Mouse (Mus musculus): Measurements from ENCODE around the gene Fmo4. TPM values are rescaled to one million over a fixed set of nuclear protein-coding genes. Genes with fewer than 3 reads are reported as not detected.
A peak's percentile ranks its signal among the peaks of the same experiment; 100 is the strongest.
"Not testable (repeated sequence)": the region's sequence is repeated elsewhere in the genome, so short reads cannot be mapped to it uniquely, and the experiment has no call there.

Fmo4 gene
- polyA plus RNA-seq, 1 experiment from 2014 or later, result 2.5 TPM

- Histone ChIP-seq H3K27ac (ENCODE audit: low read length) (no peak overlapping the region), H3K27me3 (replicated peaks; ENCODE audit: insufficient read depth, low read length) (no peaks in the 10 kb centered on the region), H3K4me3 (ENCODE audit: low read depth, low read length) (no peak overlapping the region), H3K9ac (replicated peaks; ENCODE audit: low read depth) (no peak overlapping the region), H3K4me1 (ENCODE audit: insufficient read depth, low read depth, low read length) (no peaks in the 10 kb centered on the region), H3K4me2 (replicated peaks; ENCODE audit: low read depth, low read length) (no peak overlapping the region), H3K36me3 (ENCODE audit: insufficient read depth, low read length) (no peaks in the 10 kb centered on the region), H3K9me3 (ENCODE audit: low read length) (no peaks in the 10 kb centered on the region)
- no peak for DNase-seq (ENCODE audit: low spot score)
- TF ChIP-seq EP300 (IDR thresholded peaks at IDR 0.05), result no peak
- no peak for TF ChIP-seq CTCF (IDR thresholded peaks at IDR 0.05)
- no peak for ATAC-seq
- 80% methylated on average over 5 of the region's 5 CpGs for WGBS
Observed at GRCm38 (mm10) chr1:162807441-162807840, 6.3 kb downstream of the Fmo4 start.

GRCm38 (mm10) chr1:162805011-162805410 lies 8.8 kb downstream of the Fmo4 start:
- H3K4me2 ChIP-seq (replicated peaks; ENCODE audit: low read depth, low read length), result no peak overlapping the region
- H3K36me3 ChIP-seq (ENCODE audit: insufficient read depth, low read length), result no peaks in the 10 kb centered on the region
- H3K4me1 ChIP-seq (ENCODE audit: insufficient read depth, low read depth, low read length), result no peaks in the 10 kb centered on the region
- no peaks in the 10 kb centered on the region for H3K27me3 ChIP-seq (replicated peaks; ENCODE audit: insufficient read depth, low read length)
- TF ChIP-seq EP300 (IDR thresholded peaks at IDR 0.05), result no peak
- peak; percentile 59 for TF ChIP-seq CTCF (IDR thresholded peaks at IDR 0.05)
- H3K9ac ChIP-seq (replicated peaks; ENCODE audit: low read depth), result no peak overlapping the region
- no peak for ATAC-seq
- WGBS, result 54% methylated on average over 5 of the region's 5 CpGs
- H3K9me3 ChIP-seq (ENCODE audit: low read length), result no peaks in the 10 kb centered on the region
- no peak overlapping the region for H3K27ac ChIP-seq (ENCODE audit: low read length)
- DNase-seq (ENCODE audit: low spot score), result no peak
- no peak overlapping the region for H3K4me3 ChIP-seq (ENCODE audit: low read depth, low read length)

GRCm38 (mm10) chr1:162796441-162796840 lies 17.3 kb downstream of the Fmo4 start:
- no peak for ATAC-seq
- no peak overlapping the region for H3K27ac ChIP-seq (ENCODE audit: low read length)
- no peak overlapping the region for H3K4me2 ChIP-seq (replicated peaks; ENCODE audit: low read depth, low read length)
- no peaks in the 10 kb centered on the region for H3K4me1 ChIP-seq (ENCODE audit: insufficient read depth, low read depth, low read length)
- H3K4me3 ChIP-seq (ENCODE audit: low read depth, low read length), result no peak overlapping the region
- H3K9ac ChIP-seq (replicated peaks; ENCODE audit: low read depth), result no peak overlapping the region
- DNase-seq (ENCODE audit: low spot score), result no peak
- no peaks in the 10 kb centered on the region for H3K36me3 ChIP-seq (ENCODE audit: insufficient read depth, low read length)
- no peaks in the 10 kb centered on the region for H3K27me3 ChIP-seq (replicated peaks; ENCODE audit: insufficient read depth, low read length)
- no peak for TF ChIP-seq EP300 (IDR thresholded peaks at IDR 0.05)
- TF ChIP-seq CTCF (IDR thresholded peaks at IDR 0.05), result no peak
- no peaks in the 10 kb centered on the region for H3K9me3 ChIP-seq (ENCODE audit: low read length)

GRCm38 (mm10) chr1:162792306-162793044 lies 21.3 kb downstream of the Fmo4 start:
- no peak overlapping the region for H3K4me2 ChIP-seq (replicated peaks; ENCODE audit: low read depth, low read length)
- no peaks in the 10 kb centered on the region for H3K27me3 ChIP-seq (replicated peaks; ENCODE audit: insufficient read depth, low read length)
- no peak overlapping the region for H3K9ac ChIP-seq (replicated peaks; ENCODE audit: low read depth)
- no peaks in the 10 kb centered on the region for H3K4me1 ChIP-seq (ENCODE audit: insufficient read depth, low read depth, low read length)
- no peak overlapping the region for H3K27ac ChIP-seq (ENCODE audit: low read length)
- no peak overlapping the region for H3K4me3 ChIP-seq (ENCODE audit: low read depth, low read length)
- H3K9me3 ChIP-seq (ENCODE audit: low read length), result no peaks in the 10 kb centered on the region
- H3K36me3 ChIP-seq (ENCODE audit: insufficient read depth, low read length), result no peaks in the 10 kb centered on the region
- no peak for ATAC-seq
- no peak for TF ChIP-seq CTCF (IDR thresholded peaks at IDR 0.05)
- TF ChIP-seq EP300 (IDR thresholded peaks at IDR 0.05), result no peak
- 70% methylated on average over 7 of the region's 7 CpGs for WGBS
- no peak for DNase-seq (ENCODE audit: low spot score)

GRCm38 (mm10) chr1:162785222-162785621 lies 28.6 kb downstream of the Fmo4 start:
- Histone ChIP-seq H3K4me2 (replicated peaks; ENCODE audit: low read depth, low read length) (no peak overlapping the region), H3K27me3 (replicated peaks; ENCODE audit: insufficient read depth, low read length) (no peaks in the 10 kb centered on the region), H3K36me3 (ENCODE audit: insufficient read depth, low read length) (no peaks in the 10 kb centered on the region), H3K4me1 (ENCODE audit: insufficient read depth, low read depth, low read length) (no peaks in the 10 kb centered on the region), H3K9ac (replicated peaks; ENCODE audit: low read depth) (no peak overlapping the region), H3K9me3 (ENCODE audit: low read length) (no peaks in the 10 kb centered on the region), H3K4me3 (ENCODE audit: low read depth, low read length) (no peak overlapping the region), H3K27ac (ENCODE audit: low read length) (no peak overlapping the region)
- no peak for TF ChIP-seq CTCF (IDR thresholded peaks at IDR 0.05)
- no peak for TF ChIP-seq EP300 (IDR thresholded peaks at IDR 0.05)
- no peak for ATAC-seq
- no peak for DNase-seq (ENCODE audit: low spot score)
- WGBS, result 83% methylated on average over 4 of the region's 4 CpGs

DNA sequence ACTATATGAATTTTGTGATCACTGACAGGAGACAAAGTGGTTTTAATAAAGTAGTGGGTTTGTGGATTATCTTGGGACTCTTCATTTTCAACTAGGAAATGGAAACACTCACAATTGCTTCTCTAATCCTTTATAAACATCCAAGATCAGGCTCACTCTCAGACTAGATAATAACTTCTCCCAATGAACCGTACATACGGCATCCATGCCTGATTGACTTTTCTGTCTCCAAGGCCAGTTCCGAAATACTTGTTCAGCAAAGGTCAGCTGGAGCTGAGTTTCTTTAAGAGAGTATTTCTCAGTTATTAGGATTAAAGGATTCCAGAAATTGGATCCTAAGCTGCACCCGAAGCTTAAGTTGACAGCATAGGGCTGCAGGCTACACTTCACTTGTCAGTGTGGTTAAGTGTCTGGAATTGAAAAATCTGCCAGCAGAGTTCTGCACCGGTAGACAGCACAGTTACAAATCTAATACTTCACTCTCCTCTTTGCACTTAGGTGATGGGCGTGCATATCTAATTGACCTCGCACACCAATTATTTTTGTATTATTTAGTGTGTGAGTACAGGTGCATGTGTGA lies 30.0 kb downstream of the Fmo4 start:
- Histone ChIP-seq H3K4me2 (replicated peaks; ENCODE audit: low read depth, low read length) (no peak overlapping the region), H3K9ac (replicated peaks; ENCODE audit: low read depth) (no peak overlapping the region), H3K4me1 (ENCODE audit: insufficient read depth, low read depth, low read length) (no peaks in the 10 kb centered on the region), H3K9me3 (ENCODE audit: low read length) (no peaks in the 10 kb centered on the region), H3K36me3 (ENCODE audit: insufficient read depth, low read length) (no peaks in the 10 kb centered on the region), H3K4me3 (ENCODE audit: low read depth, low read length) (no peak overlapping the region), H3K27me3 (replicated peaks; ENCODE audit: insufficient read depth, low read length) (no peaks in the 10 kb centered on the region), H3K27ac (ENCODE audit: low read length) (no peak overlapping the region)
- DNase-seq (ENCODE audit: low spot score), result no peak
- 79% methylated on average over 7 of the region's 7 CpGs for WGBS
- ATAC-seq, result no peak
- TF ChIP-seq CTCF (IDR thresholded peaks at IDR 0.05) (no peak), EP300 (IDR thresholded peaks at IDR 0.05) (no peak)

- H3K4me3 ChIP-seq (ENCODE audit: low read depth, low read length); H3K4me2 ChIP-seq (replicated peaks; ENCODE audit: low read depth, low read length); H3K27ac ChIP-seq (ENCODE audit: low read length); ATAC-seq; H3K9ac ChIP-seq (replicated peaks; ENCODE audit: low read depth); H3K27me3 ChIP-seq (replicated peaks; ENCODE audit: insufficient read depth, low read length); DNase-seq (ENCODE audit: low spot score); H3K36me3 ChIP-seq (ENCODE audit: insufficient read depth, low read length); H3K9me3 ChIP-seq (ENCODE audit: low read length); H3K4me1 ChIP-seq (ENCODE audit: insufficient read depth, low read depth, low read length): not testable (repeated sequence)
- WGBS, result 85% methylated on average over 2 of the region's 2 CpGs
Observed at GRCm38 (mm10) chr1:162781035-162781434, 32.7 kb downstream of the Fmo4 start.
